Mouse (Mus musculus) bone marrow macrophage, adult 2 months (primary cell): Measurements from ENCODE around the gene Prss43.

Experiments
- CTCF ChIP-seq: IDR thresholded peaks from 2 replicates; pipeline ENCODE4 v1.5.1; 2012; ENCODE audit warnings: low read depth, mild to moderate bottlenecking, low read length, moderate library complexity
- POLR2A ChIP-seq: IDR thresholded peaks from 2 replicates; pipeline ENCODE4 v1.6.1; 2012; ENCODE audit warnings: mild to moderate bottlenecking, low read depth, low read length, borderline replicate concordance

DNA sequence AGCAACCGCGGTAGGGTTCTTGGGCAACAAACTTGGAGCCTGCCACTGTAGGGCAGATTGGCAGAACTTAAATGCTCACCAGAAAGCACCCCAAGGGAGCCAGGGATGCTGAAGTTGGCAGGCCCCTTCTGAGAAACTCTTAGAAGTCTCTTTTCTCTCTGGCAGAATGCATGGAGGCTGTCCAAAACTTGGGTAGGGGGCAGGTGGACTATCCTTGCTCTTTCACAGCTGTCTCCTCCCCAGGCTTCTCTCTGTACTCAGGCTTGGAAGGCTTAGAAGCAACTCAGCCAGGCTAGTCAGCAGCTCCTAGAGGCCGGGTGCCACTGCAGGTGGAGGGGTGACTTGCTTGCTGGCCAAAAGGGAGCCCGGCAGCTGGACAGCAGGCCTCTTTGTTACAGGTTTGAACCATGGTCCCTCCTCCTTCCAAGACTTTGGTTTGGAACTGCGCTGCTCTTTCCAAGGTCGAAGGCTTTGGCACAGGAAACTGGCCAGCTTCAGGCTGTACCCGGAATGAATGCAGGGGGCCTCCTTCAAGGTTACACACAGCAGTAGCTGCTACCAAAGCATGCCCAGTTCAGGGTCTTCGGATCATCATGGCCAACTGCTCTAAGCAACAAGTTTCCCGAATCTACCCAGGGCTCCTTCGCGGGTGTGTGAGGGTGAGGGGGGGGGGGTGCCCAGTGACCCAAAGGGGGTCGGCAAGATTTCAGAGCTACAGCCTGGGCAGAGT is 52.9 kb downstream of the Prss43 start, which contains the start of gene Als2cl:
- TF ChIP-seq CTCF (no peak), POLR2A (no peak)
